Mouse (Mus musculus): ENCODE results near the gene Gpx2.
"Not testable (repeated sequence)": the region's sequence is repeated elsewhere in the genome, so short reads cannot be mapped to it uniquely, and the experiment has no call there.

The Gpx2 gene

GRCm38 (mm10) chr12:76805056-76805811 is 9.9 kb upstream of the Gpx2 start:
- DNase-seq (ENCODE audit: inconsistent age in 2 of 2, low spot score in 1 of 2): peak; percentile 59 to 82

DNA sequence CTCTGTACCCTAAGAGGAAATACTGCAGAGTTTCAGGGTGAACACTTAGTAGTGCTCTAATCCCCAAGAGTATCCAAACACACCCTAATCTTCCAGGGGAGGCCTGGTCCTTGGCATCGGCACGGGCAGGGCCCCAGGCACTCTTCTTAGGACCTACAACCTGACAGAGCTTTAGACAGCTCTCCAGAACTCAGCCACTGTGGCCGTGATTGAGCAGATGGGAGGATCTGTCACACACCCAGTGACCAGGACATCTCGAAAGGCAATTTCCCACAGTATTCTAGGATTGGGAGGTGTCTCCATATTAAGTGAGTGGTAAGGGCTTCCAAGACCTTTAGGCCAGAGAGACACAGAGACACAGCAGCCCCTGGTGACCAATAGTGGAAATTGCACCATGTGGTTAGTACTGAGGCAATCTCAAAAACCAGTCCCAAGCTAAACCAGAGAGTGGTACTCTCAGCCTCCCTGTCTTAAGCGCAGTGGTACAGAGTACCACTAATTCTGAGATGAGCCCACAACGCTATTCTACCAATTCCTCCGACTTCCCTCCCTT is 8.4 kb upstream of the Gpx2 start:
- peak; percentile 59 to 87 for DNase-seq (ENCODE audit: inconsistent age in 2 of 2, low spot score in 1 of 2)

DNA sequence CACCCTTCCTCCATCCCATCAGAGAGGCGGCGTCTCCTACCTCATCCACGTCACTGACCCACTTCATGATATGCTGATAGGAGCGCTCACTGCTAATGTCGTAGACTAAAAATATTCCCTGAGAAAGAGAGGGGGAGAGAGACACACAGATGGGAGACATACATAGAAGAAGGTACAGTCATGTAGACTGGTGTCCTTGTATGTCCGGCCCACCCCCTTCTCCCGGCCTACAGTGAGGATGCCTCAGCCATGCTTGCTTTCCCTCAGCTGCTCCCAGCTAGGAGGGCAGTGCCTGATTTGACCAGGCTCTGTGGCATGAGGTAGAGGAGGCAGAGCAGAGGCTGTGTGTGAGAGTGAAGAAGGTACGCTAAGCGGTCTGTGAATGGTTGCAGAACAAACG is 7.7 kb upstream of the Gpx2 start:
- no peak for DNase-seq (ENCODE audit: inconsistent age in 2 of 2, low spot score in 1 of 2)

DNA sequence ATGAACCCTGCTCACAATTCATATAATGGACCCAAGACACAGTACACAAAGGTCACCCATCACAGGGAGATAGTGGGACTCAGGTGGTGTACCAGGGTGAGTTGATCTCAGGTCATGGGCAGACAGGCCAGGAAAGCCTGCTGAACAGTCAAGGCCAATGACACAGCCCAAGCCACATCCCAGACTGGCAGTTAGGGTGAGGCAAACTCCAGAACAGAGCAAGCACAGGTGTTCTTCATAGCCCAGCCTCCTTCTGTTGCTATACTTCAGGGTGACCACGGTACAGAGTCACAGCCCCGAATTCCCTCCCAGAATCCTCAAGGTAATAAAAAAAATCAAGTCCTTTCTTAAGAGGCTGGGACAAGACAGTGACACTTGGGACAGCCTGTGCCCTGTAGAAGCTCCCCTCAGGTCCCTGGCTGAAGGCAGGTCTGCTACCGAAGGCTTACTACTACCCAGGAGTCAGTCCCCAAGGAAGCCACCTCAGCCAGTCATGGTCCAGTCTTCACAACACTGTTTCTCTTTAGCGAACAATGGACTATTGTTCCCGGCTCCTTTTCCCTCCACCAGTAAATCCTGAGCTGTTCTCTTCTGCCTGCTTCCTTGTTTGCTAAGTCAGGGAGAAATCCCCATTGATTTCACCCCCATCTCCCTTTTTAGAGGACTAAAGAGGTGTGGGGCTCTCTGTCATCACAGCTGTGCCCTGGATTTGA is 2.8 kb upstream of the Gpx2 start:
- no peak for DNase-seq (ENCODE audit: inconsistent age in 2 of 2, low spot score in 1 of 2)

GRCm38 (mm10) chr12:76796938-76797539 is 1.7 kb upstream of the Gpx2 start:
- DNase-seq (ENCODE audit: inconsistent age in 2 of 2, low spot score in 1 of 2): no peak

DNA sequence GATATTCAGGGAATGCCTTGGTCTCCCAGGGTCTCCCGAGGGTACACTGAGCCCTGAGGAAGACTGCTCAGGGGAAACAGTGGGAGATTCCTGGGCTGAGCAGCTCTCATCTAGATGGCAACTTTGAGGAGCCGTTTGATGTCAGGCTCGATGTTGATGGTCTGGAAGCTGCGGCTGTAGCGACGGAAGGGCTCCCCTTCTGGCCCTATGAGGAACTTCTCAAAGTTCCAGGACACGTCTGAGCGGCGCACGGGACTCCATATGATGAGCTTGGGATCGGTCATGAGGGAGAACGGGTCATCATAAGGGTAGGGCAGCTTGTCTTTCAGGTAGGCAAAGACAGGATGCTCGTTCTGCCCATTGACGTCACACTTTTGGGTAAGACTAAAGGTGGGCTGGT is 2.8 kb downstream of the Gpx2 start:
- not testable (repeated sequence) for DNase-seq (ENCODE audit: inconsistent age in 2 of 2, low spot score in 1 of 2)

DNA sequence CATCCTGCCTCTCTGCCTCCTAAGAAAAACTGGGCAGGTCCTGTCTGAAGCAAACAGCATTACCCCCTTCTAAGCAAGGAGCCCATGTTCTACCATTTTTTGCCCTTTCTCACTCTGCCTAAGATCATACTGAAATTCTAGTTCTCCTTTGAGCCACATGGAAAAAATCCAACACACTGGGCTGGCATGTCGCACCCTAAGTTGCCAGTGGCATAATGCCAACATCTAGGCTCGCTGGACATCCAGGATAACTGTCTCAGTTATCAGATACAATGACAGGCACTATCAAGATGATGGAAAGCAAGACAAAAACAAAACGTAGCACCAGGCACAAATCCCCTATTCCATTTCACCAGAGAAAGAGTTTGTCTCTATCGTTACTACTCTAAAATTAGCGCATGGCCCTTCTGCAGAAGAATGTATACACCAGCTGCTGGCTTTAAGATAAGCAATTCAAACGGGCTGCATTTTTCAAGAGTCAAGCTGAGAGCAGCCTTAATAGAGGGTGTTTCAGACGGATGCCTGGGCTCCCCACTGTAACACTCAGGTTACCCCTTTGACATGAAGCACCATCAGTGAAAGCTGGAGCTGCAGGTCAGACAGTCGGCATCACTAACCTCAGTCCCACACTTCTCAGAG is 4.8 kb downstream of the Gpx2 start:
- no peak for DNase-seq (ENCODE audit: inconsistent age in 2 of 2, low spot score in 1 of 2)

DNA sequence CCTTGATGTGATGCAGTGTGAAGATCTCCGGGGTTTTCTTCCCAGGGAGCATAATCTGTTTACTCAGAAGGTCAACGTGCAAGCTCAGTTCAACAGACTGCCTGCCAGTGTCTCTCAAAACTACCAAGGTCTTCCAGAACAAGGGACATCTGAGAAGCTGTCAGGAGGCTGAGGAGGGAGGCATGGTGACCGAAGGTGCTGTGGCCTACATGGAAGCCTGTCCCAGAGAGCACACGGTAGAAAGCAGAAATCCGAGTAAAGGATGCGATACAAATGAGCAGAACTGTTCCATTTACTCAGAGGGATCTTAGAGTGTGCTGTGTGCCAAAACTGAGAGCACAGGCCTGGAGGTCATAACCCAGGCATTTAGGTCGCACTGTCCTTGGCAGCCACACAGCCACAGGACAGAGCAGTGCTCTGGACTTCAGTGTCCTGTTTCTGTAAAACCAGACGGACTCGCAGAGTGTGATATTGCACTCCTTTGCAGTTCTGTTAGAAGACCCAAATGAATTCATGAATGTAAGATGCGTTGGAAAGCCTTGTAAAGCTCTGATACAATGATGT is 11.2 kb downstream of the Gpx2 start:
- peak; percentile 51 to 81 for DNase-seq (ENCODE audit: inconsistent age in 2 of 2, low spot score in 1 of 2)

DNA sequence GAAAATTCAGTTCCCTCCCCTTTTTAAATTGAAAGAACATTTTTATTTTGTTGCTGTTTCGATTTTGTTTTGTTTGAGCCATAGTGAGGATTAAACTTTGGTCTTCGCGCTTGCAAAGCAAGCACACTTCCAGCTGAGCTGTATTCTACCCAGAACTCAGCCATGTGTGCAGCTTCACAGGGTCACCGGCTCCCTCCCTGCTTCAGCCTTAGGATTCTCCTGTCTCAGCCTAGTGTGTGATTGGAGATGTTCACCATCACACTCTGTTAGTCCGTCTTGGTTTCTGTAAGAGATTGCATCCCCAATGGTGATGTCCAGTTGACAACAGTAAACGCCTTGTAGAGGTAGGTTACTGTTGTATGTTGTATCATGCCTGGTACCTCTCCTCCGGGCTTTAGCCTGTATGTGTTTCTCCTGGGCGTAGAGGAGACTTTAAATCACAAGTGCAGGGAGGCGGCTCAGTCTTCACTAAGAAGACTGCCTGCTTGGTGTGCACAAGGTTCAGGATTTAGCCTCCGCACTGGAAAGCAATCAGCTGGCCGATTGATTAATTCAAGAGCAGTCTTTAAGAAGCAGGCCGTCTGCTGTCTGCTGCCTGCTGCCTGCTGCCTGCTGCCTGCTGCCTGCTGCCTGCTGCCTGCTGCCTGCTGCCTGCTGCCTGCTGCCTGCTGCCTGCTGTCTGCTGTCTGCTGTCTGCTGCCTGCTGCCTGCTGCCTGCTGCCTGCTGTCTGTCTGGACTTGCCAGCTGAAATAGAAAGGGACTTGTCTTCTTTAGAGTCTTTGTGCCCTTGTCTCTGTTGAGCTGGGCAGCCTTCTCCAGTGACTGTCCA is 14.5 kb downstream of the Gpx2 start:
- no peak for DNase-seq (ENCODE audit: inconsistent age in 2 of 2, low spot score in 1 of 2)

- DNase-seq (ENCODE audit: inconsistent age in 2 of 2, low spot score in 1 of 2): no peak
Observed at GRCm38 (mm10) chr12:76779951-76780350, 15.4 kb downstream of the Gpx2 start.

DNA sequence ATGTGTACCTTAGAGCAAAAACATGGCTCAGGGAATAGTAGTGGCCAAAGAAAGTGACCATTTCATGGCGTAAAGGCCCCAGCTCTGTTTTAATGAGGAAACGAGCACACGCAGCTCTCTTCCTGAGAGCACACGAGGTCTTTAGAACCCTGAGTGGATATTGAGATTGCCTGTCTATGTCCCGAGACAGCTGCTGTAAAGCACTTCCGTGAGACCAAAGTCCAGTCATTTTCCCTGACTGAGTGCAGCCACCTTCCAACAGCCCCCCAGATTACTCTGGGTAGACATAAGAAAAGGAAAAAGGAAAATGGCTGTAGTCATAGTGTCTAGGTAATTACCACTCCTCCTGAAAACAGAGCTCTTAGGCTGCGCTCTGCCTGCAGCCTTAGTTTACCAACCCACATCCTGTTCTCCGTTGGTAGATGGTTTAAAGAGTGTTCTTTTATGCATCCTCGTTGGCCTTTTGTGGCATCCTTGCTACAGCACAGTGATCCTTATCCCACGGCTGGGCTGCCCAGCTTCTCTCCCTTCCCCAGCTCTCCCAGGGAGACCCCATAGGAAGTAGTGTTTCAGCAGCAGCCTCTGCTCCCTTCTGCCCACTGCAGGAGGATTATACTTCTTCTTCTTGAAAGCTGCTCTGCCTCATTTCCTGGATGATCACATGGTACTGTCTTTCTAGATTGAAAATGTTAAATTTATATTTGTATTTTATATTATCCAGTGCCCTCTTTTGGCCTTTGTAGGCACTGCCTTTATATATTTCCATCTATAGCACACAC is 16.9 kb downstream of the Gpx2 start:
- DNase-seq (ENCODE audit: inconsistent age in 2 of 2, low spot score in 1 of 2): no peak

DNA sequence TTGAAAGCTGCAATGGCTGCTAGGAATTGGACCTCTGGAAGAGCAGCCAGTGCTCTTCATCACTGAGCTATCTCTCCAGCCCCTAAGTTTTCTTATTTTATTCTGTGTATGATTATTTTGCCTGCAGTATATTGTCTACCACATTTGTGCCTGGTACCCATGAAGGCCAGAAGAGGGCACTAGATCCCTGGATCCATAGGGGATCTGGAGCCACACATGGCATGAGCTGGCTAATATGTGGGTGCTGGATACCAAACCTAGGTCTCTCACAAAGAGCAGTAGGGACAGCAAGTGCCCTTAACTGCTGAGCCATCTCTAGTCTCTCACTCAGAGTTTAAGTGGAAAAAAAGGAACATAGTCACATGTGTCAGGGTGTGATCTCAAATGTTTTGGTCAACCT is 17.5 kb downstream of the Gpx2 start:
- no peak for DNase-seq (ENCODE audit: inconsistent age in 2 of 2, low spot score in 1 of 2)

GRCm38 (mm10) chr12:76776898-76777297 is 18.5 kb downstream of the Gpx2 start:
- DNase-seq (ENCODE audit: inconsistent age in 2 of 2, low spot score in 1 of 2): no peak

GRCm38 (mm10) chr12:76775132-76775531 is 20.2 kb downstream of the Gpx2 start:
- peak; percentile 64 to 80 for DNase-seq (ENCODE audit: inconsistent age in 2 of 2, low spot score in 1 of 2)

GRCm38 (mm10) chr12:76774652-76775051 is 20.7 kb downstream of the Gpx2 start:
- no peak for DNase-seq (ENCODE audit: inconsistent age in 2 of 2, low spot score in 1 of 2)

DNA sequence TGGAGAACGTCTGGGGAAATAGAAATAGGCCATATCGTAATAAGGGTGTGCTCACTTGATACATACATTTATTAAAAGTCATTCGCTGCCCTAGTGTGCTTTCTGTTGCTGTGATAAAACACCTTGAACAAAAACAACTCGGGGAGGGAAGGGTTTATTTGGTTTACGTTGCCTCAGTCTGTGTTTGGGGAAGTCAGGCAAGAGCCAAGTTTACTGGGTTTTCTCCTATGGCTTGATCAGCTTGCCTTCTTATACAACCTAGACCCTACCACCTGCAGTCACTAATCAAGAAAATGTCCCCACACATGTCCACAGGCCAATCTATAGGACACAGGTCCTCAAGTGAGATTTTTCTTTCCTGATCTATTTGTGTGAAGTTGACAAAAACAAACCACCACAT is 23.8 kb downstream of the Gpx2 start:
- DNase-seq (ENCODE audit: inconsistent age in 2 of 2, low spot score in 1 of 2): no peak

DNA sequence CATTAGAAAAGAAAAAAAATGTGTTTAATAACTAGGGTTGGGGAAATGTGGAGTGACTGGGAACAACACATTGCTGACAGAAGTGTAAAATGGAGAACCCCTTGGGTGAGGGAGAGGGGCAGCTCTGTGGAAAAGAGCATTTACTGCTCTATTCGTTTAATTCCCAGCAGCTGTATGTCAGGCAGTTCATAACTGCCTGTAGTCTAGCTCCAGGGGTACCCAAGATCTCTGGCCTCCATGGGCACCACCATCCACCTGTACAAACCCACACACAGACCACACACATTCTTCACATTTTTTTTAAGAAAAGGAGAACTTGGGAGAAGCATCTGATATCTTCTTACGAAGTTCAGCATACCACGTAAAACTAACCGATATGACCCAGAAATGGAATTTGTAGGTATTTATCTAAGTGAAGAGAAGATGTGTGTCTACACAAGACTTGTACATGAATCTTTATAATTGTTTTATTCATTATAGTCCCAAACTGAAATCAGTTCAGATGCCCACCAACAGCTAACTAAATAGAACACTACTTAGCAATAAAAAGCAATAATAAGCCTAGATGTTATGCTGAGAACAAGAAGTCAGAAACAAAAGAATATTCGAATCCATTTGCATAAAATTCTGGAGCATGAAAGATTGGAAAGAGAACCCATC is 24.4 kb downstream of the Gpx2 start:
- DNase-seq (ENCODE audit: inconsistent age in 2 of 2, low spot score in 1 of 2): no peak

- peak in 1 of 2 experiments; percentile 33 for DNase-seq (ENCODE audit: inconsistent age in 2 of 2, low spot score in 1 of 2)
Observed at GRCm38 (mm10) chr12:76765901-76766630, 29.3 kb downstream of the Gpx2 start.
